Mouse (Mus musculus): Measurements from ENCODE around the gene Snrpd2. TPM values are rescaled to one million over a fixed set of nuclear protein-coding genes. Genes with fewer than 3 reads are reported as not detected.

Gene Snrpd2
- polyA plus RNA-seq, 1 experiment: 20.1 TPM

DNA sequence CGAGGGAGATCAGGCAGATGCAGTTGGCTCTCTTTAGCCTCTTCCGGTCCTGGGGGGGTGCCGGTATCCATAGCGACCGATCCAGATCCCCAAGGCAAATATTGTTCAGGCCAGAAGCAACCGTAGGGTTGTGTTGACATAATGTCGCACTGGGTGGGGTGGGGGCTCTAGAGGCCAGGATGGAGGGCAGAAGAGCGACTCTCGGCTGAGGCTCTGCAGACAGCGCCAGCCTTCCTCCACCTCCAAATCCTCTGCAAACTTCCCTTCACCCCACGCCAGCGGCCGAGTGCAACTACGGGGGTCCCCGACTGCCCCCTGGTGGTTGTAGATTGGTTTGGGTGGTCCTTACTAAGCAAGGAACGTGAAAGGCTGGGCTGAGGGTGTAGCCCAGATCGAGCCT is 23.4 kb downstream of the Snrpd2 start:
- WGBS: 3% methylated on average over 17 of the region's 17 CpGs
- Histone ChIP-seq H3K4me1 (ENCODE audit: control insufficient read depth, insufficient read depth, low read length) (0 out of 2 replicates have a peak, but pooled peaks cover 2% of the 10 kb centered on the region), H3K4me3 (replicated peaks; ENCODE audit: extremely low read depth, low read depth, low read length) (no peak overlapping the region)
- TF ChIP-seq POLR2A (IDR thresholded peaks at IDR 0.05; ENCODE audit: borderline replicate concordance, extremely low read depth, low read depth, low read length) (no peak), CTCF (IDR thresholded peaks at IDR 0.05; ENCODE audit: insufficient read depth, low read length) (peak; percentile 66)
- peak; percentile 68 for DNase-seq

DNA sequence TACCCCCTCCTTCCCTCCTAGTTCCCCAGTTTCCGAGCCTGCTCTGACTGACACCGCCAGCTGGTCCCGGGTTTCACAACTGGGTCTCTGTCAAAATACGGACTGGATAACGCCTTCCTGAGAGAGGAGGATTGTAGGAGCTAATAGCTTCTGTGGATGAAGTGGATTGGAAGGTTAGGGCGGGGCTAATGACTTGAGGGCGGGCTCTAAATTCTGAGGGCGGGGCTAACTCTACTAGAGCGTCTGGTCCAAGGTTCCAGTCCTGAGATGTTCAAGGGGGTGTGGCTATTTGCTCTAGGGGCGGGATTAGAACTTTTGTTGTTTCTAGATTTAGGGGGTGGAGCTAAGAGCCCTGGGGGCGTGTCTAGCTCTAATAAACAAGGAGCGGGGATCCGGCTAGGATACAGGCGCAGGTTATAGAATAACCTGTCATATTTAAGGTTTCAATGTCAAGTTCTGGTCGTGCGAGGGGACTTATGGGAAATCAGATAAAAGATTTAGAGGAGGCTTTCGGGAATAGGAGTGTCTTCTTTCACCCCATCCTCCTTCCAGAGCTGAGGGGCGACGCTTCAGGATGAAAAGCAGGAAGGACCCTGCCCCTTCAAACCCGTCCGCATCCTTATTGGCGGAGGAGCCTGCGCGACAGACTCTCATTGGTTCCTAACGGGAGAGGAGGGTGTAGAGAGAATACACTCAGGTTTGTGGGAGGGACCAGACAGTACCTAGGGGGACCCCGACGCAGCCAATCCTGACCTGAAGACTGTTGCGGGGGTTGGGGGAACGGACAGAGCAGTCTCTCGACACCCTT is 26.4 kb downstream of the Snrpd2 start, which contains the start of gene Eml2:
Gene Eml2, plus strand, starts transcription at position 714 of the 808 bp plus-strand sequence.
- no peak for DNase-seq
- Histone ChIP-seq H3K4me3 (replicated peaks; ENCODE audit: extremely low read depth, low read depth, low read length) (no peak within 1 kb of the TSS), H3K4me1 (ENCODE audit: control insufficient read depth, insufficient read depth, low read length) (peaks cover 8% of the 10 kb centered on the region)
- WGBS: 3% methylated on average over 30 of the region's 30 CpGs
- TF ChIP-seq CTCF (IDR thresholded peaks at IDR 0.05; ENCODE audit: insufficient read depth, low read length): no peak
- TF ChIP-seq POLR2A (IDR thresholded peaks at IDR 0.05; ENCODE audit: borderline replicate concordance, extremely low read depth, low read depth, low read length): no peak

DNA sequence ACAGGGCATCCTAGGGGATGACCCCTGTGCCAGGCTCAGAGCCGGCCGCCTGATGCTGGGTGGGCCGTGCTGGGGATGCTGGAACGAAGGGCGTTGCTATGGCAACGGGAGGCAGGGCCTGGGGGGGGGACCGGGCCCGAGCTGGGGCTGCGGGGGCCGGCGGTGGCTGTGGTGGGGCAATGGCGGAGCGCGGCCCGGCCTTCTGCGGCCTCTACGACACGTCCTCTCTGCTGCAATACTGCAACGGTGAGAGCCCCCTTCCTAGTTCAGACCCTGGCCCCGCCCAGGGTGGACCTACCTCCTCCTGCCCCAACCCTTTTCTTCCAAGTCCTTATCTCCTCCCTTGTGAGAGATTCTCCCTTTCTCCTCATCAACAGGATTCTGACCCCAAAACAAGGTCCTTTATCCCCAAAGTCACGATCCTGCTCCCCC is 27.0 kb downstream of the Snrpd2 start:
- no peak for DNase-seq
- 7% methylated on average over 20 of the region's 21 CpGs for WGBS
- Histone ChIP-seq H3K4me1 (ENCODE audit: control insufficient read depth, insufficient read depth, low read length) (peaks cover 8% of the 10 kb centered on the region), H3K4me3 (replicated peaks; ENCODE audit: extremely low read depth, low read depth, low read length) (no peak overlapping the region)
- TF ChIP-seq CTCF (IDR thresholded peaks at IDR 0.05; ENCODE audit: insufficient read depth, low read length): no peak
- TF ChIP-seq POLR2A (IDR thresholded peaks at IDR 0.05; ENCODE audit: borderline replicate concordance, extremely low read depth, low read depth, low read length): no peak

DNA sequence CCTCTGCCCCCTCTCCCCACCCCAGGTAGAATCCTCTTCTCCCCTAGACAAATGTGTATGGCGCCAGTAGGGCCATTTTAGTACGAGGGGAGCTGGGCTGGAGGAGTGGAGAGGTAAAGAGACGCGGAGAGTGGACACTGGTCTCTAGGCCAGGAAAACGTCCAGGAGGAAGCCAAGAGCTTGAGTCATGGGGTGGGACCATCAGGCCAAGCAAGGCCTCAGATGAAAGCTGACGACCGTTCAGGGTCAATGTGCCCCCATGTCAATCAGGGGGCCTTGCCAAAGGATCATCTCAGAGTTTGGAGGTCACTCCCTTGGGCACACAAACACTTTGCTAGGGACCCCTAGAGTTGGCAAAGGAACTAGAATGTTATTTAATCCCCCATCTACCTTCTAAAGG is 27.7 kb downstream of the Snrpd2 start:
- Histone ChIP-seq H3K4me1 (ENCODE audit: control insufficient read depth, insufficient read depth, low read length) (peaks cover 8% of the 10 kb centered on the region), H3K4me3 (replicated peaks; ENCODE audit: extremely low read depth, low read depth, low read length) (no peak overlapping the region)
- no peak for DNase-seq
- TF ChIP-seq POLR2A (IDR thresholded peaks at IDR 0.05; ENCODE audit: borderline replicate concordance, extremely low read depth, low read depth, low read length): no peak
- no peak for TF ChIP-seq CTCF (IDR thresholded peaks at IDR 0.05; ENCODE audit: insufficient read depth, low read length)
- 75% methylated on average over 7 of the region's 7 CpGs for WGBS

DNA sequence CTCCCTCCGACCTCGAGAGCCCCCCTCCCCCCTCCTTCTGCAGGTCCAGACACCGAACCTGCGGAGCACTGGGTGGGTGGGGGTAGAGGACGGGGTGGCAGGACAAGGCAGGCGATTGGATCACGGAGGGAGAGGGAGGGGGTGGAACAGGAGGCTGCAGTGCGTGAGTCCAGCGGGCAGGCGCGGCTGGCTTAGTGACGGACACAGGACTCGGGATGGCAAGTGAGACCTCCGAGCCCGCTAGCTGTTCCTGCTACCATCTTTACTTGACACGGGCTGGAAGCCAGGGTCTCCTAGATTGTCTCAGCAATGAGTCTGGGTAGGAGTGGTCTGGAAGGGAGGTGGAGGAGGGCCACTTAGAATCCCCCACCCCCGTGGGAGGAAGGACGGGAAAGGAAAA is 28.5 kb downstream of the Snrpd2 start:
- DNase-seq: no peak
- H3K4me3 ChIP-seq (replicated peaks; ENCODE audit: extremely low read depth, low read depth, low read length): no peak overlapping the region
- WGBS: 14% methylated on average over 18 of the region's 18 CpGs
- TF ChIP-seq POLR2A (IDR thresholded peaks at IDR 0.05; ENCODE audit: borderline replicate concordance, extremely low read depth, low read depth, low read length) (no peak), CTCF (IDR thresholded peaks at IDR 0.05; ENCODE audit: insufficient read depth, low read length) (no peak)
- peaks cover 9% of the 10 kb centered on the region for H3K4me1 ChIP-seq (ENCODE audit: control insufficient read depth, insufficient read depth, low read length)

DNA sequence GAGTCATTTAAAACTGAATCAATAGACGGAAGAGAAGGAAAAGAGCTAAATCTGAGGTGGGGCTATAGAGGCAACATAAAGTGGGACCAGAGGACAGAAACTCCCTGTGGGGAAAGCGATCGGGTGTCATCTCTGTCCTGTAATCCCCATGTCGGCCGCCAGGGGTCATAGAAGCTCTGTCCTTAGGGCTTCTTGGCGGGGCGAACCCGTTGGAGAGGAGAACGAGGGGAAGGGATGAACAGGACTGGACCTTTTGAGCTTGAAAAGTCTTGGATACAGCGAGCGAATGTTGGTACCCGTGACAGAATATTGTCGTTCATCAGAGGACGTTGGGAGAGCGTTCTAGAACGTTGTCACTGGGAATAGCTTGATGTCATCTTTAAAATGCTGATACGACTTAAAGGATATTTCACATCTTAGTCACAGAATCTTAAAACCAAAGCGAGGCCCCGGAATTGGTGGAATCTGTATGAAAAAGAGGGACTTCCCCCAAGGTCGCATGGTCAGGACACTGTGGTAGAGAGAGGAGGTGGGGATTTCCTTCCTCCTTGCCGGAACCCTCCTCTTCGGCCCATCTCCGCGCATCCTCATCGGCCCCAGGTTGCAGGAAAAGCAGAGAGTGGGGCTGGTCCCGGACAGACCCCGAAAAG is 29.0 kb downstream of the Snrpd2 start:
- Histone ChIP-seq H3K4me1 (ENCODE audit: control insufficient read depth, insufficient read depth, low read length) (peaks cover 9% of the 10 kb centered on the region), H3K4me3 (replicated peaks; ENCODE audit: extremely low read depth, low read depth, low read length) (no peak overlapping the region)
- 6% methylated on average over 27 of the region's 27 CpGs for WGBS
- peak; percentile 80 for DNase-seq
- TF ChIP-seq POLR2A (IDR thresholded peaks at IDR 0.05; ENCODE audit: borderline replicate concordance, extremely low read depth, low read depth, low read length) (no peak), CTCF (IDR thresholded peaks at IDR 0.05; ENCODE audit: insufficient read depth, low read length) (peak; percentile 72)

DNA sequence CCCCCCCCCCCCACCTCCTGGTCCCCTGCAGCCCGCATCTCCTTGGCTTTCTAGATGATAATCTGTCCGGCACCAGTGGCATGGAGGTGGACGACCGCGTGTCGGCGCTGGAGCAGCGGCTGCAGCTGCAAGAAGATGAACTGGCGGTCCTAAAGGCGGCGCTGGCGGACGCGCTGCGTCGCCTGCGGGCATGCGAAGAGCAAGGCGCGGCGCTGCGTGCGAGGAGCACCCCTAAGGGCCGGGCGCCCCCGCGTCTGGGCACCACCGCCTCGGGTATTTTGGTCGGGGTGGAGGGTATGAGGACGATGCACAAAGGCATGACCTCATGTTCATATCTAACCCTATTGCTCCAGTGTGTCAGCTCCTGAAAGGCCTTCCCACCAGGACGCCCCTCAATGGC is 29.7 kb downstream of the Snrpd2 start:
- peak; percentile 58 for DNase-seq
- no peak for TF ChIP-seq POLR2A (IDR thresholded peaks at IDR 0.05; ENCODE audit: borderline replicate concordance, extremely low read depth, low read depth, low read length)
- peak; percentile 44 for TF ChIP-seq CTCF (IDR thresholded peaks at IDR 0.05; ENCODE audit: insufficient read depth, low read length)
- WGBS: under 1% methylated on average over 32 of the region's 32 CpGs
- peaks cover 9% of the 10 kb centered on the region for H3K4me1 ChIP-seq (ENCODE audit: control insufficient read depth, insufficient read depth, low read length)
- no peak overlapping the region for H3K4me3 ChIP-seq (replicated peaks; ENCODE audit: extremely low read depth, low read depth, low read length)

DNA sequence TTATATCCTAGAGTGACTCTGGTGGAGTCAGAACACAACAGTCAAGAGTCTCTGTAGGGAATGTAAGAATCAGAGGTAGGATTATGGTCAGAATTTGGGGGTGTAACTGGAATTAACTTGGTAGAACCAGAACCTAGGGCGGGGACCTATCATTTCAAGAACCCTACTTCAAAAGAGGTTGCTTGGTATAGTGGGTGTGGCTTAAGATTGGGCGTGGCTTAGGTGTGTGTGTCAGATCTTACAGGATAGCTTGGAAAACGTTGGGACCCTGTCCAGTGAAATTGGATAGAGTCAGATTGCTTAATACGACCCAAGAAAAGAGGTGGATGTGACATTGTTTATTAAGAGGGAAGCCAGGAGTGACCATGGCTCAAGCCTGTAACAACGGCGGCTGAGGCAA is 30.4 kb downstream of the Snrpd2 start:
- Histone ChIP-seq H3K4me1 (ENCODE audit: control insufficient read depth, insufficient read depth, low read length) (peaks cover 9% of the 10 kb centered on the region), H3K4me3 (replicated peaks; ENCODE audit: extremely low read depth, low read depth, low read length) (no peak overlapping the region)
- WGBS: 31% methylated on average over 6 of the region's 6 CpGs
- TF ChIP-seq CTCF (IDR thresholded peaks at IDR 0.05; ENCODE audit: insufficient read depth, low read length) (no peak), POLR2A (IDR thresholded peaks at IDR 0.05; ENCODE audit: borderline replicate concordance, extremely low read depth, low read depth, low read length) (no peak)
- DNase-seq: no peak

DNA sequence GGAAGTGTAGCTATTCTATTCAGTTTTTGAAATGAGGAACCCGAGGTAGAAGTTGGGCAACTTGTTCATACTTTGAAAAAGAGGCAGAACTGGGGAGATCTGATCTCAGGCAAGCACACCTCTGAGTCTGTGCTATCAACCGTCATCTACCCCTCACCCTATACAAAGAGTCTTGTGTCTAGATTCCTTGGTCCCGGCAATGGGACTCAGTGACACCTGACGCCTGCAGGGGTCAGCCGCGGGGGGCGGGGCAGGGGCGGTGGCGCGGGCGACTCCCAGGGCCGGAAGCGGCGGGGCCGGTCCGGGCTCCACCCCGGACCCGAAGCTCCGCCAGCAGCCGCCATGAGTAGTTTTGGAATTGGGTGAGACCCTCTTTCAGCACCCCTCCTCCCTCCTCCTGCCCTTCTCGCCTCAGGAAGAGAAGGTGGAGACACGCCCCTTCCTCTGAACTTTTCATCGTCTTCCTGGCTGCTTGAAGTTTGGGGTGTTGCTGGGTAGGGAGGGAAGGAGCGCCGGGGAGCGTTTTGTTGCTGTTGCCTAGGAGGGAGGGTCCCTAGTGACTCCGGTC is 31.4 kb downstream of the Snrpd2 start:
- DNase-seq: peak; percentile 56

More for the DNA sequence above, 31.4 kb downstream of the Snrpd2 start:
- H3K4me1 ChIP-seq (ENCODE audit: control insufficient read depth, insufficient read depth, low read length): peaks cover 9% of the 10 kb centered on the region
- peak overlapping the region; percentile 98 for H3K4me3 ChIP-seq (replicated peaks; ENCODE audit: extremely low read depth, low read depth, low read length)
- TF ChIP-seq POLR2A (IDR thresholded peaks at IDR 0.05; ENCODE audit: borderline replicate concordance, extremely low read depth, low read depth, low read length): no peak
- TF ChIP-seq CTCF (IDR thresholded peaks at IDR 0.05; ENCODE audit: insufficient read depth, low read length): no peak
- WGBS: under 1% methylated on average over 27 of the region's 27 CpGs

Measured in lung, adult 2 months (tissue).